Mouse (Mus musculus) ovary, postnatal 10 days (tissue): Measurements from ENCODE around the gene Fkrp.

Experiments used
- DNase-seq: peaks from one replicate; pipeline ENCODE4 v3.0.0; 2022; ENCODE audit warnings: low spot score

Fkrp gene

GRCm38 (mm10) chr7:16830449-16830848 lies 13.9 kb upstream of the Fkrp start:
- no peak for DNase-seq

GRCm38 (mm10) chr7:16827274-16827673 lies 10.7 kb upstream of the Fkrp start:
- no peak for DNase-seq

- DNase-seq: no peak
These were observed 10.0 kb upstream of the Fkrp start for GRCm38 (mm10) chr7:16826571-16826970.

- no peak for DNase-seq
These were observed 9.3 kb upstream of the Fkrp start for GRCm38 (mm10) chr7:16825785-16826184.

- no peak for DNase-seq
These were observed 7.2 kb upstream of the Fkrp start for GRCm38 (mm10) chr7:16823734-16824133.

GRCm38 (mm10) chr7:16821669-16822101 lies 5.2 kb upstream of the Fkrp start:
- no peak for DNase-seq

- DNase-seq: no peak
These were observed 4.6 kb upstream of the Fkrp start for GRCm38 (mm10) chr7:16821091-16821490.

- DNase-seq: no peak
These were observed 3.8 kb upstream of the Fkrp start for GRCm38 (mm10) chr7:16820271-16820763.

- DNase-seq: no peak
These were observed 3.3 kb upstream of the Fkrp start for GRCm38 (mm10) chr7:16819794-16820193.

- DNase-seq: no peak
These were observed 1.2 kb upstream of the Fkrp start for GRCm38 (mm10) chr7:16817693-16818092.

GRCm38 (mm10) chr7:16816078-16816474 lies 456 bp downstream of the Fkrp start:
- DNase-seq: peak; percentile 47

GRCm38 (mm10) chr7:16815351-16815941 lies 1.1 kb downstream of the Fkrp start, which contains the start of gene Strn4:
Gene Strn4 (plus strand): TSS chr7:16815889.
- no peak for DNase-seq

GRCm38 (mm10) chr7:16812505-16812904 lies 4.0 kb downstream of the Fkrp start:
- no peak for DNase-seq

GRCm38 (mm10) chr7:16811649-16812070 lies 4.9 kb downstream of the Fkrp start:
- no peak for DNase-seq

- no peak for DNase-seq
These were observed 5.4 kb downstream of the Fkrp start for GRCm38 (mm10) chr7:16810920-16811648.

GRCm38 (mm10) chr7:16810399-16810919 lies 6.1 kb downstream of the Fkrp start:
- no peak for DNase-seq

GRCm38 (mm10) chr7:16809739-16810138 lies 6.8 kb downstream of the Fkrp start:
- DNase-seq: peak; percentile 43

GRCm38 (mm10) chr7:16808647-16809046 lies 7.9 kb downstream of the Fkrp start:
- no peak for DNase-seq

GRCm38 (mm10) chr7:16807936-16808335 lies 8.6 kb downstream of the Fkrp start:
- DNase-seq: no peak

GRCm38 (mm10) chr7:16804409-16805028 lies 12.0 kb downstream of the Fkrp start:
- no peak for DNase-seq

- no peak for DNase-seq
These were observed 21.6 kb downstream of the Fkrp start for GRCm38 (mm10) chr7:16794886-16795285.

GRCm38 (mm10) chr7:16793010-16793725 lies 23.4 kb downstream of the Fkrp start:
- no peak for DNase-seq
